Mouse (Mus musculus): ENCODE results near the gene Gm47791.

Gm47791 gene

GRCm38 (mm10) chr1:82724339-82725025 lies 46.6 kb downstream of the Gm47791 start, which contains the start of gene Mff:
Gene Mff (plus strand): TSS chr1:82724890.
- DNase-seq (ENCODE audit: low read depth, low spot score) = peak; percentile 95
